Mouse (Mus musculus) embryonic facial prominence, embryonic 10.5 days (tissue): Measurements from ENCODE around the gene Wdr26. TPM values are rescaled to one million over a fixed set of nuclear protein-coding genes. Genes with fewer than 3 reads are reported as not detected.

Experiments used
- DNase-seq: peaks from one replicate; pipeline ENCODE4 v3.0.0-alpha.2; 2017; ENCODE audit warnings: low spot score
- H3K27ac ChIP-seq: fragments of 300-500 bp; sonication (generic); replicated peaks from 2 replicates; pipeline ENCODE4 v1.5.1; 2016; ENCODE audit warnings: mild to moderate bottlenecking
- H3K27me3 ChIP-seq: fragments of 300-500 bp; sonication (generic); replicated peaks from 2 replicates; pipeline ENCODE4 v1.6.1; 2016; ENCODE audit warnings: low read depth, mild to moderate bottlenecking; ENCODE audit not compliant: poor library complexity, severe bottlenecking
- H3K36me3 ChIP-seq: fragments of 300-500 bp; sonication (generic); replicated peaks from 2 replicates; pipeline ENCODE4 v1.6.1; 2016; ENCODE audit warnings: mild to moderate bottlenecking, moderate library complexity
- H3K4me1 ChIP-seq: fragments of 300-500 bp; sonication (generic); 2 replicates; pipeline ENCODE4 v1.6.1; 2016
- H3K4me3 ChIP-seq: fragments of 300-500 bp; sonication (generic); 2 replicates; pipeline ENCODE4 v1.5.1; 2016; ENCODE audit warnings: mild to moderate bottlenecking, moderate library complexity
- H3K9me3 ChIP-seq: fragments of 300-500 bp; sonication (generic); 2 replicates; pipeline ENCODE4 v1.6.1; 2016; ENCODE audit warnings: mild to moderate bottlenecking
- WGBS: fragments of 180-500 bp; shearing (Covaris S2); methylation state at CpG from one replicate; pipeline ENCODE4 v1.1.7; 2016; 5-methylcytosine and 5-hydroxymethylcytosine counted together
- polyA plus RNA-seq: library from polyadenylated mRNA; unstranded; fragments of >200 nt; fragmentation: Nextera tagmentation; extraction: Ambion mirVana; gene quantifications from 2 replicates; pipeline ENCODE4 v1.2.1, GENCODE M21; 2016

The Wdr26 gene
- polyA plus RNA-seq, result 30.3 and 30.9 TPM in 2 replicates

DNA sequence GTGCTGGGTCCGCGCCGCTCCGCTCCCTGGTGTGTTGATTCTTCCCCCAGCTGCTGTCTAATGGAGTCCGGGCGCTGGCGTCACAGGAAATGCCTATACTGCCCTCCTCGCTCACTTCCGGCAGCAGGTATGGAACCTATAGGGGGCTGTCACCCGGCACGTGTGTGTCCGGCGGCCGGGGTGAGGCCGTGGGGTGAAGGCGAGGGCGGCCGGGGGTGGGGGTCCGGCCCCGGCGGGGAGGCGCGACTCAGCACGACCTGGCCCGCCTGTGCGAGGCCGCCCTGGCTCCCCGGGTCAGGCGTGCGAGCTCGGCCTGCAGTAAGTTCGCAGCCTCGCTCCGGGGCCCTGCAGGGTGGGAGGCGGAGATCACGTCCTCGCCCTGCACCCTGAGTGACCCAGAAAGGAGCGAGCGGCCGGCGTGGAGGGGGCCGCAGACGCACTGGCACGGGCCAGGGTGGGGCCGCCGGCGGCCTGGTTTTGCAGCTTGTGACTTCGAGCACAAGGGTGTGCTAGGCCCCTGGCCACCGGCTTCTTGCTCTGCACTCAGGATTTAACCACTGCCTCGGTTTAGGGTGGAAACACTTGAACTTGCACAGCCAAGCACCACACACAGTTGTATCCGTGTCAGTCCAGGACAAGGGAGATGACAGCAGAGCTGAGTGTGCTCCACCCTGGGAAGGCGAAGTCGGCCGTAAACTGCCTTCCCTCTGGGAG is at the start of gene Wdr26:
TSS of gene Wdr26 (minus strand) at position 82 of the 714 bp plus-strand sequence.
- peaks cover 20% of the 10 kb centered on the region for H3K36me3 ChIP-seq
- H3K4me3 ChIP-seq, result peak within 1 kb of the TSS; percentile 100
- peak within 1 kb of the TSS; percentile 97 for H3K27ac ChIP-seq
- H3K9me3 ChIP-seq, result no peaks in the 10 kb centered on the region
- H3K4me1 ChIP-seq, result peaks cover 29% of the 10 kb centered on the region
- DNase-seq, result peak; percentile 92
- H3K27me3 ChIP-seq, result no peaks in the 10 kb centered on the region
- WGBS, result 1% methylated on average over 54 of the region's 54 CpGs

DNA sequence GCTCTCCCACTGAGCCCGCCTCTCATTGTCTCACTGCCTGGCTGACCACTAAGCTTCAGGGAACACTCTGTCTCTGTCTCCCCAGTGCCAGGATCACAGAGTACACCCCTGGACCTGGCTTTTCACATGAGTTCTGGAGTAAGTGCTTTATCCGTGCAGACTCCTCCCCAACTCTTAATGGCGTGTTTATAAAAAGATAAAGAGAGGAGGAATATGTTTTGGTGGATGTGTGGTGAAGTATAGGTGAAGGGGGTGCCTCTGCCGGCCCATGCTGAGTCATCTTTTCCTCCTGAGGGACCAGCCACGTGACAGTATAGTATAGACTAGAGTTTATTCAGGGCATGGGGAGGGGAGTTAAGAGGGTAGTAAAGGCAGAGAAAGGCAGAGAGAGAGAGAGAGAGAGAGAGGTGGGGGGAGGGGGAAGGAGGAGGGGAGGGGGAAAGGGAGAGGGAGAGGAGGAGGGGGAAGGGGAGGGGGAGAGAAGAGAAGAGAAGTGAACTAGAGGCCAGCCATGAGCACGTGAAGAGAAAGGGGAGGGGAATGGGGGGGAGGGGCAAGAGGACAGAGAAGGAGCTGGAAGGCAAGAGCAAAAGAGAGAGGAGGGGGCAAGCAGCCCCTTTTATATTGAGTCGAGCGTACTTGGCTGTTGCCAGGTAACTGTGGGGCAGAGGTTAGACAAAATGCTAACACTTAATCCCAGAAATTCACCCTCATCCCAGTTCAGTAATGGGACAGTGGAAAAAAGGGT is 49.3 kb upstream of the Wdr26 start:
- peak; percentile 50 for DNase-seq

DNA sequence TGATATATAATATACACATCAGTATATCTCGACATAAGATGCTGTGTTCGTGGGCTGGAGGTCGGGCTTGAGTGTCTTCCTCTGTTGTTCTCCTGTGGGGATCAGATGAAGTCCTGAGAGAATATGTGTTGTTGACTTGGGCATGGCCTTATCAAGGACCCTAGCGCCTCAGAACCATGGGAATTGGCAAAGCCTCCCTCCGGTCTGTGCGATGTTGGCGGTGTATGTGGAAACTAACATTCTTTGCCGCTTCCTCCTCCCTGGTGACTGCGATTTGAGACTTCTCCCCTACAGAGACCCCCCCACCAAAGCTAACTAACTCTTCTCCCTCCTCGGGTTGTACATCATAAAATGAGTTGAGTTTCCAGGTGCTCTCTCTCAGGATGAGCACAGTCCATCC is 48.6 kb upstream of the Wdr26 start:
- 93% methylated on average over 10 of the region's 10 CpGs for WGBS

More for the DNA sequence above, 49.3 kb upstream of the Wdr26 start:
- H3K27me3 ChIP-seq, result peaks cover 23% of the 10 kb centered on the region
- no peak overlapping the region for H3K4me3 ChIP-seq
- no peaks in the 10 kb centered on the region for H3K9me3 ChIP-seq
- peaks cover 50% of the 10 kb centered on the region for H3K4me1 ChIP-seq
- WGBS, result 52% methylated on average over 8 of the region's 8 CpGs
- H3K36me3 ChIP-seq, result no peaks in the 10 kb centered on the region
- H3K27ac ChIP-seq, result peak overlapping the region; percentile 59; the same call in 1 of the 2 replicates

DNA sequence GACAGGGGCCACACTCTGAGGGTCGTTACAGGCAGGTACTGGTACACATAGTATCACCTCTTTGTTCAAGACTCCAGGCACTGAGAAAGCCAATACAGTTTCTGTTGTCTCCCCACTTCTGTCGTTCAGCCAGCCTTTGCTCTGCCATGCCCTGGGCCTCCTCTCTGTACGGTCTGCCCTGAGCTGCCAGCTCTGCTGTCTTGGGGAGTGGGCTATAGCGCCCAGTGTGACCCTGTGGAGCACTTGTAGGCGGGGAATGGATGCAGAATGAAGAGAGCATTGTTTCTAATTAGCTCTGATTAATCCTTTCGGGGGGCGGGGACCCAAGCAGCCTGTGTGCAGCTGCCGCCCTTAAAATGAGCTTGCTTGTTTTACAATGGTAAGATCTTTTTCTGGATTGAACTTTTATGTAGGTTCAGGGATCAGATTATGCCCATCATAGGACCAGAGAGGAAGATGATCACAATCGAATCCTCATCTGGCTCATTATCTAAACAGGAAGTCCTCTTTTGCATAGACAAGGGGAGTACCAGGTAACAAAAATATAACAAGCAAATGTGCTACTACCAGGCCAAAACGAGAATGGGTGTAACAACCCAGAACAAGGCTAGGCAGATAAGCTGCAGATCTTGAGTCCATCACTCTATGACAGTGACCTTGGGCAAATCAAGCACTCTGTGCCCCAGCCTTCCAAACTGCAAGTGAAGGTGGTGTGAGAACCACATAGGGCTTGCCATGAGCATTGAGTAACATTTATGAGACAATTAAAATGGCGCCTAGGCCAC is 48.0 kb upstream of the Wdr26 start:
- no peaks in the 10 kb centered on the region for H3K9me3 ChIP-seq
- H3K4me1 ChIP-seq, result peaks cover 59% of the 10 kb centered on the region
- peak overlapping the region; percentile 59 for H3K27ac ChIP-seq
- H3K36me3 ChIP-seq, result no peaks in the 10 kb centered on the region
- no peak for DNase-seq
- no peak overlapping the region for H3K4me3 ChIP-seq
- peaks cover 31% of the 10 kb centered on the region for H3K27me3 ChIP-seq
- 56% methylated on average over 11 of the region's 11 CpGs for WGBS

More for the DNA sequence above, 48.6 kb upstream of the Wdr26 start:
- Histone ChIP-seq H3K27me3 (peaks cover 28% of the 10 kb centered on the region), H3K36me3 (no peaks in the 10 kb centered on the region), H3K27ac (peak overlapping the region; percentile 59), H3K4me1 (peaks cover 57% of the 10 kb centered on the region), H3K4me3 (no peak overlapping the region), H3K9me3 (no peaks in the 10 kb centered on the region)
- DNase-seq, result no peak

DNA sequence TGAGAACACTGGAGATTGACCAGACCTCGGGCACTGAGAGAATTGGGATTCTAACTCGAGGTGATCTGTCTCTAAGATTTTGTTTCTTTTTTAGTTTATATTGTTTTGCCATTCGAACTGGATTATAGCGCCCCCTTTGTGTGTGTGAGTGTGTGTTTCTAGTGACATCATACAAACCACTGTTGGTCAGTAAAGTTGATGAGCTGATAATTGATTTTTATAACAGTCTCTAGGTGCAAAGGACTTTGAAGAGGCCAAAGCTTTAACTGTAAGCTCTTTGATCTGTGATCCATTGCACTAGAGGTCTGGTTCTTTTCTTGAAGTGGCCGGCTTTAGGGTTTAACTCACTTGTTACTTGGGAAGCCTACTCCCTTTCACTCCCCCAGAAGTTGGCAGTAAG is 47.3 kb upstream of the Wdr26 start:
- no peaks in the 10 kb centered on the region for H3K9me3 ChIP-seq
- no peak for DNase-seq
- no peak overlapping the region for H3K4me3 ChIP-seq
- 0 out of 2 replicates have a peak overlapping the region, but pooled peaks have one; percentile 59 for H3K27ac ChIP-seq
- peaks cover 31% of the 10 kb centered on the region for H3K27me3 ChIP-seq
- H3K36me3 ChIP-seq, result no peaks in the 10 kb centered on the region
- 77% methylated on average over 5 of the region's 5 CpGs for WGBS
- peaks cover 65% of the 10 kb centered on the region for H3K4me1 ChIP-seq

DNA sequence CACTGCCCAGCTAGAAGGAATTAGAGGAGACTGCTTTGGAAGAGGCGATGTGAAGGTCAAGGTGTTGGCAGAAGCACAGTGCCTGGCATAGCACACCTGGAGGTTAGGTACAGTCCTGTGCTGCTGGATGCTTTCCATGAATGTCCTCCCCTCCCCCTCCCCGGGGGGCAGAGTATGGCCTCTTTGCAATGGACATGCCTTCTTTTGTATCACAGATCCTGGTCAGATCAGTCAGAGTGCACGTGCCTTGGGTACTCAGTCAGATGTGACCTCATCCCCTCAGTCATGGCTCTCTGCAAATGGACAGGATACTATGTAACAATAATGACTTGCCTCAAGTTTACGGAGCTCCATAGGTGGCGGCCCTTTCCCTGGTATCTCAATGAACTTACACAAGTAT is 46.8 kb upstream of the Wdr26 start:
- Histone ChIP-seq H3K4me1 (peaks cover 66% of the 10 kb centered on the region), H3K27ac (no peak overlapping the region), H3K27me3 (peaks cover 31% of the 10 kb centered on the region), H3K4me3 (no peak overlapping the region), H3K36me3 (no peaks in the 10 kb centered on the region), H3K9me3 (no peaks in the 10 kb centered on the region)
- no peak for DNase-seq
- 77% methylated on average over 5 of the region's 5 CpGs for WGBS

DNA sequence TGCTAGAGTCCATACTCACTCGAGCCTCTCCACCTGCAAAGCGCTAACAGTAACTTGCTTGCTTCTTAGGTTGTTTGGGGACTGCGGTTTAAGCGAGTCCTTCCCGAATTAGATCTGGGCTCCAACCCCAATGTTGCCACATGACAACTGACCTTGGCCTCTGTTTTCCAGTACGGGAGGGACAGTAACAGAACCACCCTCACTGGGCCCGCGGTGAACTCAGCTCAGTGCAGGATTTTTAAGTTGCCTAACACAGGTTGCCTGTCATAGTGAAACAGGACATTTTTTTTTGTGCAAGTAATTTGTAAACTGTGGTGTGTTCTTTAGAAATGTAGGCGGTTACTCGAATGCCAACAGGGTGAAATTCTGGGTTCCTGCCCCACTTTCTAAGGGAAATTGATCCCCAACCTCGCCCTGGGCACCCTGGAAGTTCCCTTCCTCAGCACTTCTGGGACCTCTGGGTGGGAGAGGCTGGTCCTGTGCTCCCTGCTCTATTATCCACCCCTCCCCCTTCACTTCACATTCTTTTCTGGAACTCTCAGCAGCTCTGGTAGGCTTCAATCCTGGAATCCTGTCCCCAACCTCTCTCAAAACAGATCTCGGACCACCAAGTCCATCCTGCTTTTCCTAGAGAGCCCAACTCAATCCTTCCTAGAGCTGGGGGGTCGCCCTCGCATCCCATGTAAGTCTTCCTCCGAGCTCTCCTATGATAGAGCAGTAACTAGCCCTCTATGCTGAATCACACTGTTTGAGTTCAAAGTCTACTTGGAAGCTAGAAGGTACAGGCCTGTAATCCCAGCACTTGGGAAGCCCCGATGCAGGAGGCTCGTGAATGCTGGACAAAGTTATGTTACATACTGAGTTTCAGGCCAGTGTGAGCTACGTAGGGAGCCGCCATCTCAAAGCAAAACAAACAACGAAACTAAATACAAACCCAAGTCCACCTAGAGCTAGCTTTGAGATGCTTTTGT is 46.1 kb upstream of the Wdr26 start:
- 70% methylated on average over 20 of the region's 20 CpGs for WGBS
- H3K27ac ChIP-seq, result peak overlapping the region; percentile 83
- no peaks in the 10 kb centered on the region for H3K36me3 ChIP-seq
- peaks cover 31% of the 10 kb centered on the region for H3K27me3 ChIP-seq
- H3K4me1 ChIP-seq, result peaks cover 66% of the 10 kb centered on the region
- DNase-seq, result no peak
- H3K4me3 ChIP-seq, result peak overlapping the region; percentile 60; the same call in 1 of the 2 replicates
- H3K9me3 ChIP-seq, result no peaks in the 10 kb centered on the region

DNA sequence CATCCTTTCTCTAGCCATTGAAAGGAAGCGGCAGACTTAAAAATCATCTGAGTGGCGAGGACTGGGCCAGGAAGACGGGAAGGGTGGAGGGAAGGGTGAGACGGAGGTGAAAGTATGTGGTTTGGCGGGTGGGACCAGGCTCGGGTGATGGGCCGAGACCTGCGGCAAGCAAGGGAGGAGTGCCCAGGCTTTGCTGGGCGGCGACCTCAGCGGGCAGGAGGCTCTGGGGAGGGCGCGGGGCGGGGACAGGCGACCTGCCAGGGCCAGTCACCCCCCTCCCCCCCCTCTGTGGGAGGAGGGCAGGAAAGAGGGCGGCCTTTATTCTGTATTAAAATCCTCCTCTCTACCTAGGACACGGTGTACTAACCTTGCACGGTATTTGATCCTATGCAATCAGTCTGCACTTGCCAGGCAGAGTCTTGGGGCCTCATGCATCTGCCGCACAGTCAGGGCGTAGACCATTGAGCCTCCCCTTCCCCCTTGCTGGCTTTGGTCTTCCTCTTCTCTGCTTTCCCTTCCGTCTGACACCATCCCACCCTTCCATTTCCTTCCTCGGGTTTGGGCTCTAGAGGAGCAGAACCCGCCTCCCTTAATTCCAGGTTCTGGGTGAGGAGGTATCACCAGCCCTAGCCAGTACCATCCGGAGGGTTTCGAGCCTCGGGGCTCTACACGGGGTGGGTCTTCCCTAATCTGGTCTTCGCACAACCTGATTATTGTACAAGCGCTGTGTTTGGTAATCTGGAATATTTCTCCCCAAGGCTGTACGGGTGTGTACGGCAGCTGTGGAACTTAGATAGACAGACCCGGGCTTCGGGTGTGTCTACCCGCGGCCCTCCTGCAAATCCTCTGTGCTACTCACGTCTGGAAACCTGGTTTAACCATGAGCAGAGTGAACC is 45.1 kb upstream of the Wdr26 start:
- Histone ChIP-seq H3K27ac (peak overlapping the region; percentile 83), H3K27me3 (peaks cover 31% of the 10 kb centered on the region), H3K4me1 (peaks cover 63% of the 10 kb centered on the region), H3K4me3 (peak overlapping the region; percentile 60), H3K36me3 (no peaks in the 10 kb centered on the region), H3K9me3 (no peaks in the 10 kb centered on the region)
- peak; percentile 75 for DNase-seq
- 18% methylated on average over 36 of the region's 36 CpGs for WGBS

DNA sequence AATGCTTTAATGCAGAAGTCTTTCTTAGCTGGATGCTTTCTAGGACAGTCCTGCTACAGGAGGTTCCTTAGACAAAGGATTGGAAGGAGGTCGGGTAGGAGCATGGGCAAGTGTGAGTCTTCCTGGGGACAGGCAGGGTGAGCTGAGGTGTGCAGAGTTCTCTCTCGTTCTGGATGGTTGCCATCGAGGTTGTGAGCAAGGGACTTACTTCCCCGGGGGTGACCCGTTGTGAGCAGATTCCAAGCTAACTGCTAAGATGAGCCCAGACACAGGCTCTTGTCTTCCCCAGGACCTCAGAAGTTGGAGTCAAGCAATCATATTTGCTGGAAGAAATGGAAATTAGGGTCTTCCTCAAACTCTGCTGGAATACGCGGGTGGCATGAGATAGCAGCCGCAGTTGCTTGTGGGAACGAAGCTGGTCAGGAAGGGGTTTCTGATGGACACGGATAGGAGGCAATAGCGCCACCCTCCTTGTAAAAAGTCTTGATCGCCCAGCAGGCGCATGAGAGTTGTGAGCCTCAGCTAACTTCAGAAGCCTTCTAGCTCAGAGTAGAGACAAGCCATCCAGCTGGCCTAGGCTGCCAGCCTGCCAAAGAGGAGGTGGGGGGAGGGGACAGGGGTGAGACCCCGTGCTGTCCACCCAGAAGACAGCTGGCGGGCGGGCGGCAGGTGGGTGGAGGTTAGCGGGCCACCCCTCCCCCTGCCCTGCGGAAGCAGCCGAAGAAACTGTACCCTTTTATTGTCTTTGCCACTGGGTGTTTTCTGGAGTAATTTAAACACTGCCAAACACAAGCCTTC is 44.3 kb upstream of the Wdr26 start:
- Histone ChIP-seq H3K4me1 (peaks cover 55% of the 10 kb centered on the region), H3K4me3 (peak overlapping the region; percentile 60), H3K9me3 (no peaks in the 10 kb centered on the region), H3K27me3 (peaks cover 31% of the 10 kb centered on the region), H3K36me3 (no peaks in the 10 kb centered on the region), H3K27ac (peak overlapping the region; percentile 83)
- peak; percentile 77 for DNase-seq
- WGBS, result 5% methylated on average over 20 of the region's 20 CpGs

DNA sequence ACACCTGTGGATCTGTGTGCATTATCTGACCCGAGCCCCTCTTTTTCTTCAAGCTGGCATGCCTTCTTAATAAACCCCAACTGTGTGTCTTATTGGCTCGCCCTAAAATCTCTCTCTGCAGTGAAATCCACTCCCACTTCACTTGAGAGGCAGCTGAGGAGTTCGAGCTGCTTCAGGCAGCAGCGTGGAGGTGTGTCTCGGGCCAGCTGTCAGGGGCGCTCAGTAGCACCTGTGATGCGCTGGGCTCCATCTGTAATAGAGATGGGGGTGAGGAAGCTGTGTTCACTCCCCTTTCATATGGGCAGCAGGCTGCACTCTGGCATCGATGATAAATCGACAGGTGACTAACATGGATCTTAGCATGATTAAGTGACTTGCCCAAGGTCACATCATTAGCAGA is 43.6 kb upstream of the Wdr26 start:
- Histone ChIP-seq H3K4me3 (peak overlapping the region; percentile 60; the same call in 1 of the 2 replicates), H3K4me1 (peaks cover 48% of the 10 kb centered on the region)

More for the DNA sequence above, 43.6 kb upstream of the Wdr26 start:
- 65% methylated on average over 9 of the region's 9 CpGs for WGBS
- H3K9me3 ChIP-seq, result no peaks in the 10 kb centered on the region
- DNase-seq, result no peak
- H3K36me3 ChIP-seq, result no peaks in the 10 kb centered on the region
- no peak overlapping the region for H3K27ac ChIP-seq
- H3K27me3 ChIP-seq, result peaks cover 31% of the 10 kb centered on the region
